Mouse (Mus musculus): ENCODE results near the gene Triap1.
"Not testable (repeated sequence)": the region's sequence is repeated elsewhere in the genome, so short reads cannot be mapped to it uniquely, and the experiment has no call there.

The Triap1 gene

GRCm38 (mm10) chr5:115340577-115341313, at the start of gene Triap1, which contains the start of gene Gatc:
TSS of gene Triap1 (plus strand) at chr5:115341225.
TSS of gene Gatc (minus strand) at chr5:115341178.
- peak; percentile 93 for DNase-seq (ENCODE audit: low spot score)

- DNase-seq (ENCODE audit: low spot score) = no peak
Observed at GRCm38 (mm10) chr5:115294173-115294572, 46.9 kb upstream of the Triap1 start.

- DNase-seq (ENCODE audit: low spot score) = no peak
Observed at GRCm38 (mm10) chr5:115296347-115296746, 44.7 kb upstream of the Triap1 start.

GRCm38 (mm10) chr5:115300035-115300744, 40.8 kb upstream of the Triap1 start:
- peak; percentile 86 for DNase-seq (ENCODE audit: low spot score)

- DNase-seq (ENCODE audit: low spot score) = peak; percentile 99
Observed at GRCm38 (mm10) chr5:115300792-115301614, 40.0 kb upstream of the Triap1 start, which contains the start of gene Dynll1. TSS of gene Dynll1 (minus strand) at chr5:115300999.

- no peak for DNase-seq (ENCODE audit: low spot score)
Observed at GRCm38 (mm10) chr5:115301615-115302014, 39.4 kb upstream of the Triap1 start.

GRCm38 (mm10) chr5:115302190-115302589, 38.8 kb upstream of the Triap1 start:
- not testable (repeated sequence) for DNase-seq (ENCODE audit: low spot score)

- DNase-seq (ENCODE audit: low spot score) = no peak
Observed at GRCm38 (mm10) chr5:115312354-115312753, 28.7 kb upstream of the Triap1 start.

GRCm38 (mm10) chr5:115312816-115313667, 28.0 kb upstream of the Triap1 start:
- DNase-seq (ENCODE audit: low spot score) = no peak

- DNase-seq (ENCODE audit: low spot score) = no peak
Observed at GRCm38 (mm10) chr5:115313668-115313943, 27.4 kb upstream of the Triap1 start.

- no peak for DNase-seq (ENCODE audit: low spot score)
Observed at GRCm38 (mm10) chr5:115316968-115317644, 23.9 kb upstream of the Triap1 start.

- no peak for DNase-seq (ENCODE audit: low spot score)
Observed at GRCm38 (mm10) chr5:115317645-115318328, 23.2 kb upstream of the Triap1 start.

- peak; percentile 94 for DNase-seq (ENCODE audit: low spot score)
Observed at GRCm38 (mm10) chr5:115319004-115319940, 21.8 kb upstream of the Triap1 start.

- no peak for DNase-seq (ENCODE audit: low spot score)
Observed at GRCm38 (mm10) chr5:115326256-115326831, 14.7 kb upstream of the Triap1 start.

- DNase-seq (ENCODE audit: low spot score) = peak; percentile 93
Observed at GRCm38 (mm10) chr5:115326875-115327609, 14.0 kb upstream of the Triap1 start, which contains the start of gene Srsf9. TSS of gene Srsf9 (plus strand) at chr5:115327177.

- no peak for DNase-seq (ENCODE audit: low spot score)
Observed at GRCm38 (mm10) chr5:115327610-115328548, 13.1 kb upstream of the Triap1 start.

- DNase-seq (ENCODE audit: low spot score) = no peak
Observed at GRCm38 (mm10) chr5:115330955-115331354, 10.1 kb upstream of the Triap1 start.

Measured in adipocyte (in vitro differentiated cells).